Mouse (Mus musculus) left cerebral cortex, adult 9 months (tissue): ENCODE results near the gene Nlrp3.
A peak's percentile ranks its signal among the peaks of the same experiment; 100 is the strongest.

Experiments used
- DNase-seq, 2 experiments: peaks; one replicate each; pipeline ENCODE4 v3.0.0; 2022; ENCODE audit warnings: low spot score in 2 of 2

Nlrp3 gene

GRCm38 (mm10) chr11:59614120-59614519 lies 72.8 kb downstream of the Nlrp3 start:
- peak in 1 of 2 experiments; percentile 52 for DNase-seq
